ENCODE assay signal across 8 mouse cellular contexts in genomic region chr1:146494221-146494620, GRCm38 (mm10). TPM values are rescaled to one million over a fixed set of nuclear protein-coding genes. Genes with fewer than 3 reads are reported as not detected.
DNase-seq lines count a peak whose midpoint lies in the region; ATAC-seq and TF ChIP-seq lines count a peak whose summit lies in the region.

No protein-coding gene starts in this region.

- peak overlapping the region; percentile 70 for H3K4me3 ChIP-seq in layer of hippocampus, adult 2 months
- H3K4me3 ChIP-seq in embryonic facial prominence, embryonic 14.5 days (ENCODE audit: low read depth, low read length): peak overlapping the region; percentile 38

- peak overlapping the region; percentile 65 for H3K4me2 ChIP-seq in embryonic facial prominence, embryonic 14.5 days (ENCODE audit: low read depth, low read length)

- peak overlapping the region; percentile 94 for H3K27ac ChIP-seq in layer of hippocampus, adult 2 months
- no peak overlapping the region for H3K27ac ChIP-seq in embryonic facial prominence, embryonic 14.5 days (replicated peaks; ENCODE audit: low read depth, low read length)

- no peaks in the 10 kb centered on the region for H3K36me3 ChIP-seq in embryonic facial prominence, embryonic 14.5 days (ENCODE audit: control insufficient read depth, insufficient read depth, low read length)

- H3K27me3 ChIP-seq in embryonic facial prominence, embryonic 14.5 days (replicated peaks; ENCODE audit: control insufficient read depth, insufficient read depth, low read length): peaks cover 44% of the 10 kb centered on the region

- H3K9me3 ChIP-seq in embryonic facial prominence, embryonic 14.5 days (ENCODE audit: control insufficient read depth, low read length): no peaks in the 10 kb centered on the region

- peak in 1 of 2 experiments; percentile 14 for DNase-seq in layer of hippocampus, adult 2 months (ENCODE audit: low spot score in 2 of 2)
- DNase-seq in layer of hippocampus, postnatal 10 days (ENCODE audit: low spot score in 2 of 2): no peak
- peak; percentile 20 for DNase-seq in embryonic facial prominence, embryonic 14.5 days (ENCODE audit: low spot score)
- peak; percentile 33 for DNase-seq in left cerebral cortex, postnatal 4 days
- peak; percentile 32 for DNase-seq in retina, embryonic 14.5 days (ENCODE audit: low spot score)
- DNase-seq in spleen, postnatal 10 days (ENCODE audit: low spot score in 2 of 2): no peak
- DNase-seq in kidney, adult 8-10 months: no peak
- DNase-seq in adrenal gland, adult (ENCODE audit: inconsistent age in 2 of 2, low spot score in 1 of 2): no peak

- TF ChIP-seq CTCF in layer of hippocampus, adult 2 months (conservative IDR thresholded peaks at IDR 0.05): no peak

- 12% methylated on average over 7 of the region's 7 CpGs for WGBS in embryonic facial prominence, embryonic 14.5 days

- intact Hi-C loops in left cerebral cortex, postnatal 4 days (cut with DNase I): no loop called here

- no peak for ATAC-seq in embryonic facial prominence, embryonic 14.5 days (ENCODE audit: low read depth)

- no peak overlapping the region for H3K9ac ChIP-seq in embryonic facial prominence, embryonic 14.5 days (ENCODE audit: low read depth, low read length)

- 0 out of 2 replicates have a peak, but pooled peaks cover 5% of the 10 kb centered on the region for H3K4me1 ChIP-seq in embryonic facial prominence, embryonic 14.5 days (ENCODE audit: control insufficient read depth, insufficient read depth, low read length)

RNA-seq across cellular contexts. Expression of gene Brinp3, which starts 0.3 kb away (rescaled TPM):
- total RNA-seq in layer of hippocampus, adult 2 months (2021): 10 to 100 TPM; 14.7 to 15.6 TPM
- 10 to 100 TPM; 32.5 to 39.9 TPM for total RNA-seq in layer of hippocampus, postnatal 10 days (2021)
- 2.7 and 3.3 TPM in 2 replicates for polyA plus RNA-seq in embryonic facial prominence, embryonic 14.5 days (2014; fragmentation: Nextera tagmentation; extraction: Ambion mirVana)
- total RNA-seq in left cerebral cortex, postnatal 4 days (2021): 10 to 100 TPM; 37.1 to 46.2 TPM

Comparison
In these comparisons a context has a peak if more than half of its experiments do, and no peak if none do; other contexts are left out.
1. DNase-seq: peak in embryonic facial prominence, embryonic 14.5 days (single experiment), left cerebral cortex, postnatal 4 days (single experiment) and retina, embryonic 14.5 days (single experiment); none in layer of hippocampus, postnatal 10 days (0 of 2), spleen, postnatal 10 days (0 of 2), kidney, adult 8-10 months (0 of 2) and adrenal gland, adult (0 of 2).